Mouse (Mus musculus): ENCODE measurements around the gene Abcc12. TPM values are rescaled to one million over a fixed set of nuclear protein-coding genes. Genes with fewer than 3 reads are reported as not detected.

Gene Abcc12
- polyA plus RNA-seq, 1 experiment from 2014 or later = not detected

- Histone ChIP-seq H3K4me3 (ENCODE audit: low read depth, low read length) (no peak overlapping the region), H3K9me3 (replicated peaks; ENCODE audit: control insufficient read depth, low read length) (no peaks in the 10 kb centered on the region), H3K9ac (replicated peaks; ENCODE audit: low read length) (no peak overlapping the region), H3K4me1 (ENCODE audit: control insufficient read depth, insufficient read depth, low read length) (no peaks in the 10 kb centered on the region), H3K27ac (replicated peaks; ENCODE audit: low read depth, low read length) (no peak overlapping the region), H3K27me3 (ENCODE audit: control insufficient read depth, insufficient read depth, low read length) (no peaks in the 10 kb centered on the region), H3K4me2 (ENCODE audit: low read depth, low read length) (no peak overlapping the region), H3K36me3 (replicated peaks; ENCODE audit: control insufficient read depth, insufficient read depth, low read depth, low read length) (no peaks in the 10 kb centered on the region)
- WGBS = 83% methylated on average over 2 of the region's 2 CpGs
- DNase-seq (ENCODE audit: low spot score) = no peak
- no peak for ATAC-seq (replicated peaks; ENCODE audit: insufficient number of reproducible peaks, low FRiP score, low TSS enrichment, low read depth)
Measured at GRCm38 (mm10) chr8:86463215-86463614, 117.3 kb downstream of the Abcc12 start.

GRCm38 (mm10) chr8:86460372-86460771, 120.1 kb downstream of the Abcc12 start:
- H3K4me3 ChIP-seq (ENCODE audit: low read depth, low read length) = no peak overlapping the region
- no peak overlapping the region for H3K9ac ChIP-seq (replicated peaks; ENCODE audit: low read length)
- DNase-seq (ENCODE audit: low spot score) (no peak), ATAC-seq (replicated peaks; ENCODE audit: insufficient number of reproducible peaks, low FRiP score, low TSS enrichment, low read depth) (no peak)
- H3K27ac ChIP-seq (replicated peaks; ENCODE audit: low read depth, low read length) = no peak overlapping the region
- H3K36me3 ChIP-seq (replicated peaks; ENCODE audit: control insufficient read depth, insufficient read depth, low read depth, low read length) = no peaks in the 10 kb centered on the region
- H3K27me3 ChIP-seq (ENCODE audit: control insufficient read depth, insufficient read depth, low read length) = no peaks in the 10 kb centered on the region
- no peak overlapping the region for H3K4me2 ChIP-seq (ENCODE audit: low read depth, low read length)
- no peaks in the 10 kb centered on the region for H3K4me1 ChIP-seq (ENCODE audit: control insufficient read depth, insufficient read depth, low read length)
- WGBS = 79% methylated on average over 5 of the region's 5 CpGs
- no peaks in the 10 kb centered on the region for H3K9me3 ChIP-seq (replicated peaks; ENCODE audit: control insufficient read depth, low read length)

- no peaks in the 10 kb centered on the region for H3K36me3 ChIP-seq (replicated peaks; ENCODE audit: control insufficient read depth, insufficient read depth, low read depth, low read length)
- no peak overlapping the region for H3K27ac ChIP-seq (replicated peaks; ENCODE audit: low read depth, low read length)
- ATAC-seq (replicated peaks; ENCODE audit: insufficient number of reproducible peaks, low FRiP score, low TSS enrichment, low read depth) (no peak), DNase-seq (ENCODE audit: low spot score) (no peak)
- H3K4me2 ChIP-seq (ENCODE audit: low read depth, low read length) = no peak overlapping the region
- 73% methylated on average over 11 of the region's 11 CpGs for WGBS
- H3K9ac ChIP-seq (replicated peaks; ENCODE audit: low read length) = no peak overlapping the region
- no peaks in the 10 kb centered on the region for H3K9me3 ChIP-seq (replicated peaks; ENCODE audit: control insufficient read depth, low read length)
- H3K27me3 ChIP-seq (ENCODE audit: control insufficient read depth, insufficient read depth, low read length) = no peaks in the 10 kb centered on the region
- no peak overlapping the region for H3K4me3 ChIP-seq (ENCODE audit: low read depth, low read length)
- H3K4me1 ChIP-seq (ENCODE audit: control insufficient read depth, insufficient read depth, low read length) = no peaks in the 10 kb centered on the region
Measured at GRCm38 (mm10) chr8:86453697-86454480, 126.6 kb downstream of the Abcc12 start.

- no peak for ATAC-seq (replicated peaks; ENCODE audit: insufficient number of reproducible peaks, low FRiP score, low TSS enrichment, low read depth)
Measured at GRCm38 (mm10) chr8:86449870-86450515, 130.5 kb downstream of the Abcc12 start.

GRCm38 (mm10) chr8:86445516-86445915, 135.0 kb downstream of the Abcc12 start:
- H3K4me1 ChIP-seq (ENCODE audit: control insufficient read depth, insufficient read depth, low read length) = no peaks in the 10 kb centered on the region
- no peak for ATAC-seq (replicated peaks; ENCODE audit: insufficient number of reproducible peaks, low FRiP score, low TSS enrichment, low read depth)
- H3K9ac ChIP-seq (replicated peaks; ENCODE audit: low read length) = no peak overlapping the region
- 84% methylated on average over 4 of the region's 4 CpGs for WGBS
- no peak for DNase-seq (ENCODE audit: low spot score)
- H3K4me2 ChIP-seq (ENCODE audit: low read depth, low read length) = no peak overlapping the region
- H3K36me3 ChIP-seq (replicated peaks; ENCODE audit: control insufficient read depth, insufficient read depth, low read depth, low read length) = no peaks in the 10 kb centered on the region
- H3K4me3 ChIP-seq (ENCODE audit: low read depth, low read length) = no peak overlapping the region
- no peaks in the 10 kb centered on the region for H3K27me3 ChIP-seq (ENCODE audit: control insufficient read depth, insufficient read depth, low read length)
- H3K9me3 ChIP-seq (replicated peaks; ENCODE audit: control insufficient read depth, low read length) = no peaks in the 10 kb centered on the region
- no peak overlapping the region for H3K27ac ChIP-seq (replicated peaks; ENCODE audit: low read depth, low read length)

More at GRCm38 (mm10) chr8:86449870-86450515, 130.5 kb downstream of the Abcc12 start:
- 86% methylated on average over 4 of the region's 4 CpGs for WGBS
- no peak overlapping the region for H3K27ac ChIP-seq (replicated peaks; ENCODE audit: low read depth, low read length)
- H3K4me2 ChIP-seq (ENCODE audit: low read depth, low read length) = no peak overlapping the region
- no peak for DNase-seq (ENCODE audit: low spot score)
- no peaks in the 10 kb centered on the region for H3K9me3 ChIP-seq (replicated peaks; ENCODE audit: control insufficient read depth, low read length)
- H3K9ac ChIP-seq (replicated peaks; ENCODE audit: low read length) = no peak overlapping the region
- no peaks in the 10 kb centered on the region for H3K36me3 ChIP-seq (replicated peaks; ENCODE audit: control insufficient read depth, insufficient read depth, low read depth, low read length)
- no peak overlapping the region for H3K4me3 ChIP-seq (ENCODE audit: low read depth, low read length)
- H3K27me3 ChIP-seq (ENCODE audit: control insufficient read depth, insufficient read depth, low read length) = no peaks in the 10 kb centered on the region
- H3K4me1 ChIP-seq (ENCODE audit: control insufficient read depth, insufficient read depth, low read length) = no peaks in the 10 kb centered on the region

GRCm38 (mm10) chr8:86443744-86444143, 136.7 kb downstream of the Abcc12 start:
- H3K4me2 ChIP-seq (ENCODE audit: low read depth, low read length) = no peak overlapping the region
- no peaks in the 10 kb centered on the region for H3K27me3 ChIP-seq (ENCODE audit: control insufficient read depth, insufficient read depth, low read length)
- ATAC-seq (replicated peaks; ENCODE audit: insufficient number of reproducible peaks, low FRiP score, low TSS enrichment, low read depth) (no peak), DNase-seq (ENCODE audit: low spot score) (no peak)
- no peaks in the 10 kb centered on the region for H3K36me3 ChIP-seq (replicated peaks; ENCODE audit: control insufficient read depth, insufficient read depth, low read depth, low read length)
- H3K4me1 ChIP-seq (ENCODE audit: control insufficient read depth, insufficient read depth, low read length) = no peaks in the 10 kb centered on the region
- H3K27ac ChIP-seq (replicated peaks; ENCODE audit: low read depth, low read length) = no peak overlapping the region
- H3K4me3 ChIP-seq (ENCODE audit: low read depth, low read length) = no peak overlapping the region
- no peaks in the 10 kb centered on the region for H3K9me3 ChIP-seq (replicated peaks; ENCODE audit: control insufficient read depth, low read length)
- 96% methylated on average over 2 of the region's 2 CpGs for WGBS
- H3K9ac ChIP-seq (replicated peaks; ENCODE audit: low read length) = no peak overlapping the region

- Histone ChIP-seq H3K4me3 (ENCODE audit: low read depth, low read length) (no peak overlapping the region), H3K9me3 (replicated peaks; ENCODE audit: control insufficient read depth, low read length) (no peaks in the 10 kb centered on the region), H3K4me2 (ENCODE audit: low read depth, low read length) (no peak overlapping the region), H3K4me1 (ENCODE audit: control insufficient read depth, insufficient read depth, low read length) (no peaks in the 10 kb centered on the region), H3K27me3 (ENCODE audit: control insufficient read depth, insufficient read depth, low read length) (no peaks in the 10 kb centered on the region), H3K9ac (replicated peaks; ENCODE audit: low read length) (no peak overlapping the region), H3K27ac (replicated peaks; ENCODE audit: low read depth, low read length) (no peak overlapping the region), H3K36me3 (replicated peaks; ENCODE audit: control insufficient read depth, insufficient read depth, low read depth, low read length) (no peaks in the 10 kb centered on the region)
- ATAC-seq (replicated peaks; ENCODE audit: insufficient number of reproducible peaks, low FRiP score, low TSS enrichment, low read depth) (no peak), DNase-seq (ENCODE audit: low spot score) (no peak)
- WGBS = 68% methylated on average over 3 of the region's 3 CpGs
Measured at GRCm38 (mm10) chr8:86438983-86439299, 141.5 kb downstream of the Abcc12 start.

Data from embryonic facial prominence, embryonic 11.5 days (tissue).